Mouse (Mus musculus) left cerebral cortex, adult 9 months (tissue): ENCODE data around the gene Dnah17.

Experiments used
- DNase-seq, 2 experiments: peaks; one replicate each; pipeline ENCODE4 v3.0.0; 2022; ENCODE audit warnings: low spot score in 2 of 2

The Dnah17 gene

DNA sequence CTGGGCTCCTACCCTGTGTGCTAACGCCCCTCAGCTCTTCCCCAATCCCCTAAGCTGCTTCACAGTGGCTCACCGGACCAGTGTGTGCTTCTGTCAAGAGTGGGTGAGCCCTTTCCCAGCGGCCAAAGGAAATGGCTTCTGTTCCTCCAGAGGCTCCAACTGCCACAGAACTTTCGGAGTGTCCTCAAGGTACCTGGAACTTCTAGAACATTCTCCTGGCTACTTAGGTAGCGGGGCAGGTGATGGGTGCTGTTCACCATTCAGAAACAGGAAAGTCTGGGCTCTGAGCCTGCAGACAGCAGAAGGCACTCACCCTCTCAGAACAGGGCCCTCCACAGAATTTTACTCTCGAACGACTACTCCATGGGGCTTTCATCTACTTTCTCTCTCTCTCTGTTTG is at the start of gene Dnah17:
TSS of gene Dnah17 (minus strand) at position 101 of the 400 bp plus-strand sequence.
- no peak for DNase-seq

DNA sequence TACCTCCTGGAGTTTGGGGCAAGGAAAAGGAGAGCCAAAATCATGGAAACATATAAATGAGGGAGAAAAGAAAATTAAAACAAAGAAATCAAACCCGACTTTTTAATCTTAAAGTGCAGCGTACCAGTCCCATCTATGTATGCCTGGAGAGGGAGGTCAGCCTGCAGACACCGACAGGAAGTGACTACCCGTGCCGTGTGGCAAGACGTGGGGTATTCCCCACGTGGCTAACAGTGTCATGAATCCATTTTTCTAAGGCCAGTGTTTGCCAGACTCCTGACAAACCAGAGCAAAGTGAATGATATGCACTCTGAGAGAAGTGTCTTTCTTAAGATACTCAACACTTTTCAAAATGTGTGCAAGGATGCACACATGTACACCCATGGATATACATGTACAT is 49.8 kb upstream of the Dnah17 start:
- no peak for DNase-seq

DNA sequence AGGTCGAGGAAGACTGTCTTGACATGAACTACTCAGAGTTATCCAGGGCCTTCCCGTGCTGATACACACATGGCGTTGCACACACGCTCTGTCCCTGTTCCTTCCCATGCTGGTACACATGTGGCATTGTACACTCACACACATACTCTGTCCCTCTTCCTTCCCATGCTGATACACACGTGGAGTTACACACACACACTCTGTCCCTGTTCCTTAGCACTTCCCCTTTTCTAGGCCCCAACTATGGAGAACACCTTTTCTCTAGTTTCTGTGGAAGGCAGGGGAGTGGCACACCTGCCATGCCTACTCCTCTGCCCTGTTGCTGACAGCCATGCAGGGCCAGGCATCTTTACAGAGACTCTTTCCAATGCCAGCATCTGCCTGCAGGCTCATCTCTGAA is 47.8 kb upstream of the Dnah17 start:
- DNase-seq = no peak

DNA sequence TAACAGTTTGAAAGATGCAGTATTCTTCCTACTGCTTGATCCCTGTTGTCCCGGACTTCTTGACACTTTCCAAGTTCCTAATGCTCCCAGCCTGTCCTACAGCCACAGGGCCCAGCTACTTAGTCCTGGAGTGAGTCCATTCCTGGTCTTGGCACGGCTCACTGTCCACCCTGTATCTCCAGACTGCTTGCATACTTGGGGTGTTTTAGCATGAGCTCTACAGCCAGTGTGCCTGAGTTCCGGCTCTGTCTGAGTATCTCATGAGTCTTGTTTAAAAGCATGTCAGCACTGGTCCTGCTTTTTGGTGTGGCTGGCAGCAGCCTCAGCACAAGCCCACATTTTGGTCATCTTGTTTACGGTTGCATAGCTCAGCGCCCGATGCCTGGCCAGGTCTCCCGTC is 44.3 kb upstream of the Dnah17 start:
- no peak for DNase-seq

DNA sequence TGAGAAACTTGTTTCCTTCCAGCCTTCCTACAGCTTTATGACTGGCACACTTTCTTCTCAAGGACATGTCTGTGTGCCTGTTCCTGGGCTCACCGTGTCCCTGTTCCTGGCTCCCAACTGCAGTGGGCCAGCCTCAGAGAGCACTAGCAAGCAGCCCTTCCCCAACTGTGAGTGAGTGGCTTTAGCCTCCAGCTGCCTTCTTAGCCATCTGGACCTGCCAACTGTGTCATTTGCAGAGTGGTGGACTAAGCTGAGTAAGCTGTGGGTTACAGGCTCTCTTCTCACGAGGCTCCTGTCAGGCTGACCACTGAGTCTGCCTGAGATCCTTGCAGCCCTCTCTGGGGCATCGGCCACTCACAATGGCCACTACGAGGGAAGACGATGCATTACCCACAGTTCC is 42.3 kb upstream of the Dnah17 start:
- DNase-seq = no peak

DNA sequence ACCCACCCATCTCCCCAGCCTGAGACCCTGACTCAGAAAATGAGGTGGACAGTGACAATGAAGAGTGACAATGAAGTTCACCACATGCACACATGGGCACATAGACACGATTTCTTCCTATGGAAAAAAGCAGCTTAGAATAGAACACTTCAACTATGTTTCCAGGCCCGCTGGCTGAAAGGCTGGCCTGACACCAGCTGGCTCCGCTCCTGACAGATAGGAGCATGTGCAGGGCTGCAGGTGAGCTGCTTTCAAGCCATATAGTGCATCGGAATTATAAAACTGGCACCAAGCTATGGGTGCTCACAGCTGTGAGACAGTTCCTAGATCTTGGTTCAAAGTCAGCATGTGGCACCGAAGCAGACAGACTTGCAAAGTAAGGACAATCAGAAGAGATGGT is 39.9 kb upstream of the Dnah17 start:
- DNase-seq = no peak

DNA sequence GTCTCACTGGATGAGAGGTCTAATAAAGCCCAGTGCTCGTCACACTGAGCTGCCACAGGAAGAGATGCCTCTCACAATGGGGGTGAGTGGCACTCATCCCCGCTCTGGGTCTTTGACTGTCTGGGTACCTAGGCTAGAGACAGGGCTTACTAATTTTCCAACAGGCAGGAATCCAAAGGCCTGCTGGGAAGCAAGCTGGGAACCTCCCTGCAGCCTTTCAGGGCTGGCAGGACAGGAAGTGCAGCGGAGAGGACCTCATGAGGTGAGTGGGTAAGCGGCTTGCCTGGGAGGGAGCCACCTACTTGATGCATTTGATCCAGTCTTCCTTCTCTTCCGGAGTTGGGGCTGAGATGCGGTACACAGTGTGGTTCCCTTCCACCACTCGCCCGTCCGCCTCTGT is 38.3 kb upstream of the Dnah17 start:
- DNase-seq = no peak

DNA sequence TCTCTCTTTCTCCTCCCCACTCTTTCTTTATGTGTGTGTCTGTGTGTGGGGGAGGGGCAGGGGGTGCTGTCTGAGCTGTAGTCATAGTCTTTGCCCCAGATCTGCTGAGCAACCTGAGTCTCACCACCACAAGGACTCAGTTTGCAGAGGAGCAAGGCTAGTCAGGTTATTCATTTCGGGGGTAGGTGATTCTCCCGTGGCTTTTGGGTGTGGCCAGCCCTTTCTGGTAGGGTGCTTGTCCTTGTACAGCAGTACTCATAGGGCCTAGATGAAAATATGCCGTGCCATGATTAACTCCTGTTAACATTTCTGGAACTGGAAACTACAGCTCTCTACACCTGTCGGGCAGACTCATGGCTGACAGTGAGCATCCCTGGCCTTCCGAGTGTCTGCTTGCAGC is 36.2 kb upstream of the Dnah17 start:
- no peak for DNase-seq

DNA sequence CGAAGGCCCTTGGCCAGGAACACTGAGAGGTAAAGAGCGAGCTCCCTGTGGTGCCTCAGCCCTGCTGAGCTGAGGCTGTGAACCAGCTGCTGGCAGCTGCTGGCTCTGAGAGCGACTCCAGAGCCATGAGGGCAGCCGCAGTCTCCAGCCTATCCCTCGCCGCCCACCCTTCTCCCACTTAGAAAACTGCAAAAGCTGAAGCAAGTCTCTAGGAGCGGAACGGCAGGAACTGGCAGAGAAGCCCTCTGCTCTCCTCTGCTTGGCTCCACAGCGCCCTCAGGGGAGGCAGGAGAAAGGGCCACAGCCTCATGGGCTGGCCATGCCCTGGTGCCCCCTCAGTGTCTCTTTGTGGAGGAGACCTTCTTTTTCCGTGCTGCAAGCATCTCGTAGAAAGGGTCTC is 35.2 kb upstream of the Dnah17 start:
- DNase-seq = no peak

DNA sequence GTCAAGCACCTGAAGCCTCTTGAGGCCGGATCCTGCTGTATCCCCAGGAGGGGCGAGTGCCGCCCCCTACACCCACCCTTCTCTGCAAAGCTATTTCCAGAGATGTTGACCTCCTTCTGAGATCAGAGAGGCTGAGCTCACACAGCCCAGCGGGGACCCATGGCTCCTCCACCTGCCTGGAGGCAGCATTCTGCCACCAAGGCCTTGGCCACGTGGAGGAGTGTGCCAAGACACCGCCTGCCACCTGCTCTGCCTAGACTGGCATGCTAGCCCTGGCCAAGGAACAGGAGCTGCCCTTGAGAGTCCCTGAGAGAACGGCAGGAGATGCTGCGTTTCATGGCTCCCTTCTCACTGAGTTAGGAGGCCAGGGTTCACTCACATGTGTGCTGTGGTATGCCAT is 34.1 kb upstream of the Dnah17 start:
- no peak for DNase-seq

DNA sequence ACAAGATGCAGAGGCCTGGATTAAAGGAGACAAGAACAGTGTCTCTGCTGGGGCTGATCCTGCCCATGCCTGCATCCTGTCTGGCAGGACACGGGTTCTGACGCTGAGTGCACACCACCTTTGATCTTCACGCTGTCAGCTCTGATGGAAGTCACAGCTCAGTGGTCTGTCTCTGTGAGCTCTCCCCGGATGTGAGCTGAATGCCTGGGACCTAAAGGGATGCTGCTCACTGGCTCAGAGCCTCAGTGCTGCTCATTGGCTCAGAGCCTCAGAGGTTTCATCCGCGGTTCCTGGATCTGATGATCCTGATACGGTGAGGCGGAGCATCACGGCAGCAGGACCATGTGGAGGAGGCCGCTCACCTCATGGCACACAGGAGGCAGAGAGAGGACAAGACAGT is 31.8 kb upstream of the Dnah17 start:
- DNase-seq = no peak

DNA sequence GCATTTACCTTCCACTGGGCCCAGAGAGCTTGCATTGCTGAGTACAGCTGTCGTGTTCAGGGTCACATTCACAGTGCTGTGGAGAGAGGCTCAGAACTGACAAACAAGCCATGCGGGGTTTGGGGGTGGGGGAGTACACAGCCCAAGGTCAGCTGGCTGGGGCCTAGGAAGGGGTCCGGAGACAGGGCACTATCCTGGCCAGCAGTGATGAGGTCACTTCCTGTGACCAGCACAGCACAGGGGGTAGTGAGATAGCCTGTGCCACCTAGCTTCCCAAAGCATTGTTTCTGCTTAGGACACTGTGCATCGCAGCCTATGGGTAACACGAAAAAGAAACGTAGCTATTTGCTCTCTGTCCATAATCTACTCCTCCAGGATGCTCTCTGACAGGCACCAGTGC is 30.8 kb upstream of the Dnah17 start:
- DNase-seq = no peak

DNA sequence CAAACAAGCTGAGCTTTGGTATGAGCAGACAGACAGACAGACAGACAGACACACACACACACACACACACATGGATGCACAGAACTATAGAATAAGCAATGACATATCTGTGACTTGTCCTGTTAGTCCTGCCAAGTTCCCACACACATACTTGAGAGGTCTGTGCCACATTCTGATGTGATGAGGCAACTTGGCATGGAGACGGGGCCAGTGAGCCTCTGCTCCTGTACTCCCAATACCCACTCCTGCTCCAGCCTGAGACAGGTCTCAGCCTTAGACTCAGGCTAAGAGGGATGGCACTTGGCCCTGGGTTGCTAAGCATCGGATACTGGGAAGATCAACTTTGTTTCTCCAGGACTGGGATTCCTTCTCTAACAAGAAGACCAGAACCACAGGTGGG is 30.3 kb upstream of the Dnah17 start:
- no peak for DNase-seq

DNA sequence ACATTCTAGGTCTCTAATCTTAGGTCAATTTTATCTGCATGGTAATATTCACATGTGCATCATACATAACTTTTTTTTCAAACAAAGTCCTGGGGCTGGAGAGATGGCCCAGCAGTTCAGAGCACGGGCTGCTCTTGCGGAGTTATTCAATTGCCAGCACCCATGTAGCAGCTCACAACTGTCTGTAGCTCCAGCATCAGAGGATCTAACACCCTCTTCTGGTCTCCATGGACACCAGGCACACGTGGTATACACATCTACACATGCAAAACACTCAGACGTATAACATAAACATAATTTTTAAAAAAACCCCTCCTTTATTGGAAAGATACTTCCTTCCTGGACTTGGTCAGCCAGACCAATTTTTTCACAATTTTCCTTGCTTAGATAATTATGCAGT is 28.3 kb upstream of the Dnah17 start:
- no peak for DNase-seq

DNA sequence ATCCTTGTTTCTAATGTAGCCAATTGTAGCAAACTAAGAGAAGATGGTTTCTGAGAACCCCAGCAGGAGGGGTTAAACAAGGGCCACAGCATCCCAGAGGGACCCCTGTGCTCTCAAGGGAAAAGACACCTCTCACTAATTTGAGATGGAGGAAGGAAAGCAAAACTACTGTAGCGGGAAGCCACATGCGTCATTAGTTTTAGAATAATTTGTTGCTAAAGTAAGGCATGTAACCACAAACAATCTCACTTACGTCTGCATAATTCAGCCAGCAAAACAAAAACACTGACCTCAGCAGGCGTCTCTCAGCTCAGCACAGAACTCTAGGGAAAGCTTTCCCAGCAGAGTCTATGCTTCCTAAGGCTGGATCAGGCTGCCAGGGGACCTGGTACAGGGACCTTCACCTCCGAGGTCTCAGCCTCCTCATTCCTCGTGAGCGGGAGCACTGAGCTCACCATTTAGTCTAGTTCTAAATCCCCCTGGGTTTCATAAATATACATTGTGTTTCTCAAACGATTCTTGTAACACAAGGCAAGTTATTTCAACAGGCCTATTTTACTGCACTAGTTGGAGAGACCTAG is 26.1 kb upstream of the Dnah17 start:
- no peak for DNase-seq

DNA sequence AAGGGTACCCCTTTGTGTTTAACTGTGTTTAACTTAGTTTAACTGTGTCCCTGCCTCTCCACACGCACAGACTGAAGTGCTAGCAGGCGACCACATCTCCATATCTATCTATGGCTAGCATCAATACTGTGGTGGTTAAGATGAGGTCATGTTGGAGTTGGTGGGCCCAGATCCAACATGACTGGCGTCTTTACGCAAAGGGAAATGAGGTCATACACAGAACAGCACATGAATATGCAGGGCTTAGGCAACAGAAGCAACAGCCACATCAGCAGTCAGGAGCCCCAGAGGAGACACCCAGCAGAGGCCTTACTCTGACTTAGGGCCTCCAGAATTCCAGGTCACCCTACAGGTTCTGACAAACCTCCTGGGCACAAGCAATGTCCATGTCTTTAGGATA is 22.5 kb upstream of the Dnah17 start:
- DNase-seq = no peak

DNA sequence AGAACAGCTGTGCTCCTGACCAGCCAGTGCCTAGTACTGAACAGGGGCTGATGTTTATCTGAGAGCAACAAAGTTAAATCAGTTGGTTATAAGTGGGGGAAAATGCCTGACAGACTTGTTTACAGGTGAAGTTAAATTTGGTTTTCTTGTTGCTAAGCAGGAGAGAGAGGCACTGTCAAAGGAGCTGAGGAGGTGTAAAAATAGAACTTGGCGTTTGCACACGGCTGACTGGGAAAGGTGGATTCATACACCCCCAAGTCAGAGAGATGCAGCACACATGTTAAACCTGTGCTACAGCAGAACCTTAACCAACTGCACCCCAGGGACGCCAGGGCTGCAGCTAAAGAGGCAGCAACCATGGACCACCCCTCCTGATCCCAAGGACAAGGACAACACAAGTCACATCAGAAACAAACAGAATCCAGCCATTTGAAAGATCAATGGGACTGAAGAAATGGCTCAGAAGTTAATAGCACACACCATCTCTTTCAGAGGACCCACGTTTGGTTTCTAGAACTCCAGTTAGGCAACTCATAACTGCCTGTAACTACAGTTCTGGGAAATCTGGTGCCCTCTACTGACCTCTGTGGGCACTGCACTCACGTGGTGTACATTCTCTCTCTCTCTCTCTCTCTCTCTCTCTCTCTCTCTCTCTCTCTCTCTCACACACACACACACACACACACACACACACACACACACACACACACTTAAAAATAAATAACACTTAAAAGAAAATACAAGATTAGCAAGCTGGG is 21.2 kb upstream of the Dnah17 start:
- no peak for DNase-seq

DNA sequence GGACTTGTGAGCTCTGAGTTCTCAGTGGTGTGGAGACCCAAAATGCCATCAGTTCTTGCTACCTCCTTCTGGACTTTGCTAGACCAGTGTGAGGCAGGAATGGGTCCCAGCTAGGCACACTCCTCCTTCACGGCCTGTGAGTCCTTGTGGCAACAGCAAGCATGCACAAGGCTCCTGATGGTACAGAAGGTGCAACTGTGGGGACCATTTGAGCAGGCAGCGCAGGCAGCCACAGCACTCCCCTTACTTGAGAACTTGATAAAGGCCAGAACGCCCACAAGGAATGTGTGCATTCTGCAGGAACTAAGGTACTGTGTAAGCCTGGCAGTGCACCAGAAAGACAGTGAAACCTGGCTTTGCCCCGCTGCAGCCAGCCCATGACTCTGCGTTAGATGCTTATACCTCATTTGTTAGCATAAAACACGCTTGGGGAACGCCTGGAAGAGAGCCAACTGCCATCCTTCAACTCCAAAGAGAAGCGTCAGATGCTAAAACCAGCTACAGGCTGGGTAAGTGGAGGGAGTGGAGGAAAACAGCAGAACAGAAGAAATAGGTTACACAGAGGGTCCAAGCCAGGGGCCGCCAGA is 19.8 kb upstream of the Dnah17 start:
- DNase-seq = peak; percentile 46 to 80

DNA sequence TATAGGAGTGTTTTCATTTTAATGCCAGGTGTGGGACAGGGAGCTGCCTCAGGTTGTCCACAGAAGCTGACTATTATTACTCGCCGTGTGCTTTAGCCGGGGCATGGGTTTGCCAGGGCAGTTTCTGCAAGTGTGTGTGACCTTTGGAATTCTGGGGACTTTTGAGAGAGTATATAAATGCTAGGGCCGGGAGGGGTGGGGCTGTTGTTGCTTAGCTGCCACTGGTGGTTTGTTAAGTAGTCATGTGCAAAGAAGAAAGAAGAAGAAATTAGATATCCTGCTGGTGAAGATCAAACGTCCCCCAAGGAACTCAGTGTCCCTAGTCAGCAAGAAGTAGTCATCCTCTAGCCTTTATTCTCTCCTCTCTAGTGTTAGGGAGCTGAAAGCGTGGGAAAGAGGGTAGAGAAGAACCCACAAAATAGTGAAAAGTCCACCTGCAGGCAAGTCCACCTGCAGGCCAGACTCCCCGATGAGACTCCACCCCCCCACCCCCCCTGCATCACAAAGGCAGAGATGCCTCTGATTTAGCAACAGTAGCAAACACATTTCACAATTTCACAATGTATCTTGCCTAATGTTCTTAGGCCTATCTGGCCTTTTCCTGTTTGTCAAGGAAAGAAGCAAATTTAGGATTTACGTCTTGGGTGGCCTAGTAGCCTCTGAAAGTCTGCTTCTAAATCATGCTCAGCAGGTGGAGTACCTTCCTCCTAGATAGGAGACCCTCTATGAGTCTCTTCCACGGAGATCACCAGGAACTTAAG is 17.6 kb upstream of the Dnah17 start:
- no peak for DNase-seq

DNA sequence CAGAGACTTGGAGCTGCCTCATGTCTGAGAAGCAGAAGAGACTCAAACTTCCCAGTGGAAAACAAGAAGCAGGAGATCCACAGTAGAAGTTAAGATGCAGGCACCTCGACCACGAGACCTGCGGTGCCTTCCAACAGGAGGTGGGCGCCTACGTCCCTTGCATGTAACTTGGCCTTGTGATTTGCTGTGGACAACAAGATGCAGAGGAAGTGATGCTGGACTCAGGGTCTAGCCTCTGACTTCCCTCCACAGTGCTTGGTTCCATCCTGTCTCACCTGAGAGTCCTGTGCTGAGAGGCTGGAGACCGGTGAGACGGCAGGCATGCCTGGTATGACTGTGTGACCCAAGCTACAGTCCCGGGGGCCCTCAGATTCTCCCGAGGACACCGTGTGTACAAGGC is 16.0 kb upstream of the Dnah17 start:
- no peak for DNase-seq

DNA sequence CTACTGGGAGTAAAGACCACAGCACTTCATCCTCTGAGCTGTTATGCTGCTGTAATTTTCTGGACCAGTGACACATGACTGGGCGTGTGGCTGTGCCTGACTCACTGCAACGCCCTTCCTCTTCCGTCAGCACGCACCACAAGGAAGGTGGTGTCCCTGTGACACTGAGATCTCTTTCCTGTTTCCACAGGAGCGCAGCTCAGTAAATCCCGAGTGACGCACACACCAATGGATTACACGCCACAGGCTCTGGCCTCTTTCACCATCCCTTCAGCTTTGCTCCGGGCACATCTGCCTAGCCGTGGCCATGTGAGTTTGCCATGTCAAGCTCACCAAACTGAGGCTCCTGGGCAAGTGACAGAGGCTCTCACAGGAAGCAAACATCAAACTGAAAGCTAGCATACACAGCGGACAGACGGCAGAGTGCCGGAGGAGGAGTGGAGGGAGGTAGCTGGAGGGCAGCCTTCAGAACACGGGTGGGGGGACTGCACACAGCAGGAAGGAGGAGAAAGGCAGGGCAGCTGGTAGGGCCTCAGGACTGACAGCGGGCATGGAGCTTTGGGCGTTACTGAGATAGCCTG is 15.4 kb upstream of the Dnah17 start:
- DNase-seq = no peak

DNA sequence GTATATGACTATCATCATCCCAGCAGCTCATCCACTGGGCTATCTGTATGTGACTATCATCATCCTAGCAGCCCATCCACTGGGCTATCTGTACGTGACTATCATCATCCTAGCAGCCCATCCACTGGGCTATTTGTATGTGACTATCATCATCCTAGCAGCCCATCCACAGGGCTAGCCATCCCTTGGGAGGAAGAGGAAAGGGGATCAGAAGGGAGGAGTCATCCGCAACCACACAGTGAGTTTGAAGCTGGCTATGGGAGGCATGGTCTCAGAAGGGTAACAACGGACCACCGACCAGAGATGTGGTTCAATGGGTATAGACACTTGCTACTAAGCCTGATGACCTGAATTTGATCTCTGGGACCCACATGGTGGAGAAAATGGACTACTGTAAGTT is 14.7 kb upstream of the Dnah17 start:
- DNase-seq = no peak
